Comparison of ENCODE assay signal across 15 mouse cellular contexts in genomic region chr8:115703056-115703455, GRCm38 (mm10). TPM values are rescaled to one million over a fixed set of nuclear protein-coding genes. Genes with fewer than 3 reads are reported as not detected.
A peak's percentile ranks its signal among the peaks of the same experiment; 100 is the strongest.
DNase-seq lines count a peak whose midpoint lies in the region; ATAC-seq and TF ChIP-seq lines count a peak whose summit lies in the region.
"Had no signal": no experiment of that assay in that cellular context is flagged by ENCODE, and none has a peak within 500 bp of the region (broad histone marks: within the 10 kb centered on the region; RNA-seq: fewer than 3 reads in every experiment).

No protein-coding gene starts in this region.

- no peak for ATAC-seq in hindbrain, embryonic 13.5 days (ENCODE audit: low FRiP score)
- ATAC-seq in hindbrain, embryonic 11.5 days (ENCODE audit: low FRiP score) = no peak
- no peak for ATAC-seq in liver, postnatal 0 days
- no peak for ATAC-seq in embryonic facial prominence, embryonic 13.5 days (ENCODE audit: insufficient number of reproducible peaks, insufficient read depth, low FRiP score, low TSS enrichment, low read depth)
- ATAC-seq in intestine, postnatal 0 days = no peak
- ATAC-seq: forebrain, embryonic 13.5 days had no signal

- H3K36me3 ChIP-seq in hindbrain, embryonic 13.5 days = no peaks in the 10 kb centered on the region
- no peaks in the 10 kb centered on the region for H3K36me3 ChIP-seq in hindbrain, embryonic 11.5 days (ENCODE audit: control insufficient read depth, insufficient read depth, low read length)
- H3K36me3 ChIP-seq in liver, postnatal 0 days (replicated peaks; ENCODE audit: insufficient read depth, low read length) = no peaks in the 10 kb centered on the region
- H3K36me3 ChIP-seq in embryonic facial prominence, embryonic 13.5 days = no peaks in the 10 kb centered on the region
- no peaks in the 10 kb centered on the region for H3K36me3 ChIP-seq in intestine, postnatal 0 days (ENCODE audit: control insufficient read depth, insufficient read depth)
- H3K36me3 ChIP-seq: embryonic facial prominence, embryonic 15.5 days had no signal

- no peak overlapping the region for H3K9ac ChIP-seq in hindbrain, embryonic 13.5 days
- H3K9ac ChIP-seq in hindbrain, embryonic 11.5 days (ENCODE audit: low read depth, low read length) = no peak overlapping the region
- no peak overlapping the region for H3K9ac ChIP-seq in liver, postnatal 0 days (replicated peaks)
- H3K9ac ChIP-seq in embryonic facial prominence, embryonic 13.5 days = no peak overlapping the region
- no peak overlapping the region; the same call in 1 of the 2 replicates for H3K9ac ChIP-seq in intestine, postnatal 0 days (ENCODE audit: low read depth, low read length)
- H3K9ac ChIP-seq: embryonic facial prominence, embryonic 15.5 days; forebrain, embryonic 13.5 days had no signal

- 89% methylated on average over 4 of the region's 4 CpGs for WGBS in hindbrain, embryonic 13.5 days
- WGBS in hindbrain, embryonic 11.5 days = 92% methylated on average over 4 of the region's 4 CpGs
- WGBS in liver, postnatal 0 days (ENCODE audit: insufficient replicate concordance) = 68% methylated on average over 4 of the region's 4 CpGs
- WGBS in embryonic facial prominence, embryonic 13.5 days = 81% methylated on average over 4 of the region's 4 CpGs
- 46% methylated on average over 4 of the region's 4 CpGs for WGBS in intestine, postnatal 0 days

- peak overlapping the region; percentile 19; the same call in 1 of the 2 replicates for H3K4me3 ChIP-seq in hindbrain, embryonic 13.5 days
- no peak overlapping the region for H3K4me3 ChIP-seq in hindbrain, embryonic 11.5 days (ENCODE audit: low read depth, low read length)
- peak overlapping the region; percentile 25; the same call in 1 of the 2 replicates for H3K4me3 ChIP-seq in liver, postnatal 0 days (ENCODE audit: low read depth, low read length)
- peak overlapping the region; percentile 10; the same call in 1 of the 2 replicates for H3K4me3 ChIP-seq in embryonic facial prominence, embryonic 13.5 days
- peak overlapping the region; percentile 41 for H3K4me3 ChIP-seq in intestine, postnatal 0 days (ENCODE audit: low read depth, low read length)
- H3K4me3 ChIP-seq: forebrain, embryonic 13.5 days had no signal

- H3K4me1 ChIP-seq in hindbrain, embryonic 13.5 days (replicated peaks) = peaks cover 25% of the 10 kb centered on the region
- H3K4me1 ChIP-seq in hindbrain, embryonic 11.5 days (replicated peaks; ENCODE audit: control insufficient read depth, insufficient read depth, low read length) = no peaks in the 10 kb centered on the region
- 0 out of 2 replicates have a peak, but pooled peaks cover 3% of the 10 kb centered on the region for H3K4me1 ChIP-seq in liver, postnatal 0 days (ENCODE audit: insufficient read depth)
- peaks cover 13% of the 10 kb centered on the region for H3K4me1 ChIP-seq in embryonic facial prominence, embryonic 13.5 days
- H3K4me1 ChIP-seq in intestine, postnatal 0 days (replicated peaks; ENCODE audit: control insufficient read depth, insufficient read depth, low read length) = no peaks in the 10 kb centered on the region

- no peak for TF ChIP-seq EP300 in liver, postnatal 0 days (IDR thresholded peaks at IDR 0.05; ENCODE audit: low read depth)

- DNase-seq in hindbrain, embryonic 11.5 days (ENCODE audit: low spot score) = no peak
- DNase-seq in liver, postnatal 0 days = no peak
- DNase-seq in liver = no peak
- DNase-seq in thymus, postnatal 25 days = no peak
- no peak for DNase-seq in layer of hippocampus, adult 11-12 months (ENCODE audit: low spot score)
- DNase-seq: cerebellum, adult 9-10 months; gastrocnemius, postnatal 10 days; lung, adult 18-20 months; right cerebral cortex, postnatal 4 days had no signal

- H3K27me3 ChIP-seq in hindbrain, embryonic 13.5 days = 0 out of 2 replicates have a peak, but pooled peaks cover 16% of the 10 kb centered on the region
- H3K27me3 ChIP-seq in hindbrain, embryonic 11.5 days (ENCODE audit: control insufficient read depth, insufficient read depth, low read length) = no peaks in the 10 kb centered on the region
- peaks cover 11% of the 10 kb centered on the region for H3K27me3 ChIP-seq in liver, postnatal 0 days (ENCODE audit: insufficient read depth, low read length)
- H3K27me3 ChIP-seq in embryonic facial prominence, embryonic 13.5 days = peaks cover 10% of the 10 kb centered on the region
- no peaks in the 10 kb centered on the region for H3K27me3 ChIP-seq in intestine, postnatal 0 days (replicated peaks; ENCODE audit: control insufficient read depth, insufficient read depth, low read length)
- H3K27me3 ChIP-seq: embryonic facial prominence, embryonic 15.5 days had no signal

- H3K27ac ChIP-seq in hindbrain, embryonic 13.5 days = no peak overlapping the region
- no peak overlapping the region for H3K27ac ChIP-seq in hindbrain, embryonic 11.5 days (ENCODE audit: low read depth, low read length)
- H3K27ac ChIP-seq in liver, postnatal 0 days (ENCODE audit: low read depth) = no peak overlapping the region
- H3K27ac ChIP-seq in embryonic facial prominence, embryonic 13.5 days = no peak overlapping the region
- H3K27ac ChIP-seq in intestine, postnatal 0 days (ENCODE audit: low read depth, low read length) = no peak overlapping the region
- H3K27ac ChIP-seq: embryonic facial prominence, embryonic 15.5 days; forebrain, embryonic 13.5 days had no signal

- H3K9me3 ChIP-seq in hindbrain, embryonic 13.5 days = no peaks in the 10 kb centered on the region
- no peaks in the 10 kb centered on the region for H3K9me3 ChIP-seq in hindbrain, embryonic 11.5 days (ENCODE audit: control insufficient read depth, low read length)
- H3K9me3 ChIP-seq in liver, postnatal 0 days (ENCODE audit: low read length) = no peaks in the 10 kb centered on the region
- H3K9me3 ChIP-seq in embryonic facial prominence, embryonic 13.5 days = no peaks in the 10 kb centered on the region
- no peaks in the 10 kb centered on the region for H3K9me3 ChIP-seq in intestine, postnatal 0 days (ENCODE audit: control insufficient read depth)
- H3K9me3 ChIP-seq: embryonic facial prominence, embryonic 15.5 days; forebrain, embryonic 13.5 days had no signal

- H3K4me2 ChIP-seq in hindbrain, embryonic 13.5 days = peak overlapping the region; percentile 40
- no peak overlapping the region for H3K4me2 ChIP-seq in hindbrain, embryonic 11.5 days (replicated peaks; ENCODE audit: low read depth, low read length)
- H3K4me2 ChIP-seq in liver, postnatal 0 days (ENCODE audit: low read depth, low read length) = no peak overlapping the region
- H3K4me2 ChIP-seq in embryonic facial prominence, embryonic 13.5 days = peak overlapping the region; percentile 44
- peak overlapping the region; percentile 50 for H3K4me2 ChIP-seq in intestine, postnatal 0 days (replicated peaks; ENCODE audit: low read depth)
- H3K4me2 ChIP-seq: forebrain, embryonic 13.5 days; heart, embryonic 11.5 days had no signal

- no peak for TF ChIP-seq CTCF in liver, postnatal 0 days (IDR thresholded peaks at IDR 0.05; ENCODE audit: low read depth)
- no peak for TF ChIP-seq CTCF in intestine, postnatal 0 days (IDR thresholded peaks at IDR 0.05; ENCODE audit: low read depth)

RNA-seq across cellular contexts. Expression of gene Maf, which starts 4.5 kb away (rescaled TPM):
- polyA plus RNA-seq in hindbrain, embryonic 13.5 days (2015; fragmentation: Nextera tagmentation; extraction: Ambion mirVana) = 11.7 and 11.9 TPM in 2 replicates
- 5.5 and 7.5 TPM in 2 replicates for polyA plus RNA-seq in hindbrain, embryonic 11.5 days (2014; fragmentation: Nextera tagmentation; extraction: Ambion mirVana)
- polyA plus RNA-seq in liver, postnatal 0 days (2015; fragmentation: Nextera tagmentation; extraction: Ambion mirVana) = 5.9 and 6.0 TPM in 2 replicates
- polyA plus RNA-seq in embryonic facial prominence, embryonic 13.5 days (2015; fragmentation: Nextera tagmentation; extraction: Ambion mirVana) = 7.9 and 9.0 TPM in 2 replicates
- polyA plus RNA-seq in intestine, postnatal 0 days (2015; fragmentation: Nextera tagmentation; extraction: Ambion mirVana) = 23.9 and 31.6 TPM in 2 replicates

Comparison
In these comparisons a context has a peak if more than half of its experiments do, and no peak if none do; other contexts are left out.
1. H3K4me2 ChIP-seq: peak in hindbrain, embryonic 13.5 days (single experiment), embryonic facial prominence, embryonic 13.5 days (single experiment) and intestine, postnatal 0 days (single experiment); none in hindbrain, embryonic 11.5 days (single experiment) and liver, postnatal 0 days (single experiment).